Mouse (Mus musculus) erythroblast, embryonic 14.5 days (primary cell): ENCODE results near the gene Adcy2.

Experiments
- GATA1 ChIP-seq: IDR thresholded peaks from 2 replicates; pipeline ENCODE4 v1.6.1; 2012; ENCODE audit warnings: low read length, inconsistent platforms, mixed read lengths
- TAL1 ChIP-seq: IDR thresholded peaks from 3 replicates; pipeline ENCODE4 v1.6.1; 2012; ENCODE audit warnings: low read length, inconsistent platforms, mixed read lengths

GRCm38 (mm10) chr13:68597199-68597598 is 402.1 kb downstream of the Adcy2 start, which contains the start of gene 1700001L19Rik:
- no peak for TF ChIP-seq GATA1
- no peak for TF ChIP-seq TAL1
